Mouse (Mus musculus): Measurements from ENCODE around the gene Aknad1. TPM values are rescaled to one million over a fixed set of nuclear protein-coding genes. Genes with fewer than 3 reads are reported as not detected.

Aknad1 gene
- total RNA-seq, 4 experiments from 2014 or later: not detected

- DNase-seq (ENCODE audit: low spot score in 2 of 2): no peak
Measured at GRCm38 (mm10) chr3:108751061-108751460, 11.6 kb downstream of the Aknad1 start.

- no peak for DNase-seq (ENCODE audit: low spot score in 2 of 2)
Measured at GRCm38 (mm10) chr3:108751691-108752090, 12.2 kb downstream of the Aknad1 start.

- DNase-seq (ENCODE audit: low spot score in 2 of 2): no peak
Measured at GRCm38 (mm10) chr3:108754541-108754940, 15.1 kb downstream of the Aknad1 start.

GRCm38 (mm10) chr3:108755542-108755941, 16.1 kb downstream of the Aknad1 start:
- DNase-seq (ENCODE audit: low spot score in 2 of 2): no peak

- DNase-seq (ENCODE audit: low spot score in 2 of 2): no peak
Measured at GRCm38 (mm10) chr3:108756131-108756530, 16.7 kb downstream of the Aknad1 start.

GRCm38 (mm10) chr3:108757570-108757969, 18.1 kb downstream of the Aknad1 start:
- DNase-seq (ENCODE audit: low spot score in 2 of 2): no peak

GRCm38 (mm10) chr3:108759566-108760420, 20.3 kb downstream of the Aknad1 start:
- DNase-seq (ENCODE audit: low spot score in 2 of 2): no peak

- DNase-seq (ENCODE audit: low spot score in 2 of 2): peak; percentile 45 to 60
Measured at GRCm38 (mm10) chr3:108762597-108763111, 23.2 kb downstream of the Aknad1 start.

- no peak for DNase-seq (ENCODE audit: low spot score in 2 of 2)
Measured at GRCm38 (mm10) chr3:108763691-108764090, 24.2 kb downstream of the Aknad1 start.

- no peak for DNase-seq (ENCODE audit: low spot score in 2 of 2)
Measured at GRCm38 (mm10) chr3:108764976-108765375, 25.5 kb downstream of the Aknad1 start.

GRCm38 (mm10) chr3:108765476-108765875, 26.0 kb downstream of the Aknad1 start:
- no peak for DNase-seq (ENCODE audit: low spot score in 2 of 2)

GRCm38 (mm10) chr3:108766943-108767342, 27.5 kb downstream of the Aknad1 start:
- DNase-seq (ENCODE audit: low spot score in 2 of 2): no peak

GRCm38 (mm10) chr3:108767416-108767815, 28.0 kb downstream of the Aknad1 start:
- DNase-seq (ENCODE audit: low spot score in 2 of 2): no peak

- DNase-seq (ENCODE audit: low spot score in 2 of 2): no peak
Measured at GRCm38 (mm10) chr3:108769547-108769946, 30.1 kb downstream of the Aknad1 start.

GRCm38 (mm10) chr3:108770725-108771368, 31.4 kb downstream of the Aknad1 start:
- DNase-seq (ENCODE audit: low spot score in 2 of 2): peak; percentile 59 to 72

GRCm38 (mm10) chr3:108772211-108772610, 32.8 kb downstream of the Aknad1 start:
- peak; percentile 41 for DNase-seq (ENCODE audit: low spot score in 2 of 2)

- no peak for DNase-seq (ENCODE audit: low spot score in 2 of 2)
Measured at GRCm38 (mm10) chr3:108772811-108773210, 33.4 kb downstream of the Aknad1 start.

GRCm38 (mm10) chr3:108778761-108779540, 39.5 kb downstream of the Aknad1 start:
- DNase-seq (ENCODE audit: low spot score in 2 of 2): no peak

GRCm38 (mm10) chr3:108781238-108781883, 41.9 kb downstream of the Aknad1 start:
- DNase-seq (ENCODE audit: low spot score in 2 of 2): peak; percentile 65 to 69

GRCm38 (mm10) chr3:108781884-108782270, 42.4 kb downstream of the Aknad1 start:
- no peak for DNase-seq (ENCODE audit: low spot score in 2 of 2)

GRCm38 (mm10) chr3:108782364-108782895, 43.0 kb downstream of the Aknad1 start:
- no peak for DNase-seq (ENCODE audit: low spot score in 2 of 2)

All from layer of hippocampus, adult 8-10 months (tissue).